Mouse (Mus musculus) myocyte (in vitro differentiated cells): ENCODE results near the gene Ppp1r3g. TPM values are rescaled to one million over a fixed set of nuclear protein-coding genes. Genes with fewer than 3 reads are reported as not detected.
A peak's percentile ranks its signal among the peaks of the same experiment; 100 is the strongest.

ENCODE experiments used
- H3K27me3 ChIP-seq: one replicate; pipeline ENCODE4 v1.6.1; 2011; ENCODE audit not compliant: control insufficient read depth, insufficient read depth, insufficient read length
- H3K36me3 ChIP-seq: one replicate; pipeline ENCODE4 v1.6.1; 2011; ENCODE audit not compliant: control insufficient read depth, insufficient read depth
- H3K4me2 ChIP-seq: one replicate; pipeline ENCODE4 v1.6.1; 2011; ENCODE audit warnings: low read depth, control low read depth
- H3K4me3 ChIP-seq: one replicate; pipeline ENCODE4 v1.5.1; 2011; ENCODE audit warnings: mild to moderate bottlenecking, control low read depth, moderate library complexity
- H3K79me2 ChIP-seq: one replicate; pipeline ENCODE4 v1.6.1; 2011; ENCODE audit not compliant: control insufficient read depth, insufficient read depth
- H3ac ChIP-seq: one replicate; pipeline ENCODE4 v1.6.1; 2011; ENCODE audit not compliant: control insufficient read depth, insufficient read length
- CEBPB ChIP-seq: IDR thresholded peaks from 2 replicates; pipeline ENCODE4 v1.6.1; 2011; ENCODE audit warnings: mild to moderate bottlenecking, moderate library complexity; ENCODE audit not compliant: poor library complexity, insufficient read depth, severe bottlenecking
- E2F4 ChIP-seq: IDR thresholded peaks from one replicate; pipeline ENCODE4 v1.6.1; 2011; ENCODE audit warnings: mild to moderate bottlenecking, control low read depth, moderate library complexity; ENCODE audit not compliant: insufficient read depth
- MAX ChIP-seq: IDR thresholded peaks from one replicate; pipeline ENCODE4 v1.6.1; 2011; ENCODE audit warnings: low read depth, mild to moderate bottlenecking, control low read depth
- MYOD1 ChIP-seq, 3 experiments: IDR thresholded peaks; one replicate each; pipeline ENCODE4 v1.6.1; 2011; ENCODE audit warnings: control low read depth in 2 of 3, low read depth in 2 of 3, mild to moderate bottlenecking in 2 of 3, moderate library complexity in 1 of 3; ENCODE audit not compliant: insufficient read length in 2 of 3, control insufficient read depth in 1 of 3
- MYOG ChIP-seq, 3 experiments: IDR thresholded peaks; one replicate each; pipeline ENCODE4 v1.6.1; 2011; ENCODE audit warnings: control low read depth in 2 of 3, low read depth in 2 of 3, mild to moderate bottlenecking in 2 of 3; ENCODE audit not compliant: insufficient read length in 2 of 3, control insufficient read depth in 1 of 3, insufficient read depth in 1 of 3
- POLR2A ChIP-seq: IDR thresholded peaks from one replicate; pipeline ENCODE4 v1.6.1; 2011; ENCODE audit warnings: low read depth, mild to moderate bottlenecking, control low read depth, moderate library complexity; ENCODE audit not compliant: insufficient read length
- POLR2AphosphoS2 ChIP-seq: IDR thresholded peaks from one replicate; pipeline ENCODE4 v1.6.1; 2011; ENCODE audit warnings: low read depth, control low read depth; ENCODE audit not compliant: insufficient read length
- REST ChIP-seq: IDR thresholded peaks from one replicate; pipeline ENCODE4 v1.6.1; 2011; ENCODE audit warnings: mild to moderate bottlenecking, control low read depth, moderate library complexity; ENCODE audit not compliant: insufficient read depth, insufficient read length
- SRF ChIP-seq: IDR thresholded peaks from one replicate; pipeline ENCODE4 v1.6.1; 2011; ENCODE audit warnings: low read depth; ENCODE audit not compliant: control insufficient read depth, insufficient read length
- TCF12 ChIP-seq: IDR thresholded peaks from one replicate; pipeline ENCODE4 v1.6.1; 2011; ENCODE audit warnings: mild to moderate bottlenecking, control low read depth; ENCODE audit not compliant: poor library complexity, insufficient read depth, severe bottlenecking
- TCF3 ChIP-seq: IDR thresholded peaks from one replicate; pipeline ENCODE4 v1.6.1; 2011; ENCODE audit warnings: low read depth, control low read depth; ENCODE audit not compliant: insufficient read length
- USF1 ChIP-seq: IDR thresholded peaks from one replicate; pipeline ENCODE4 v1.6.1; 2011; ENCODE audit warnings: low read depth, mild to moderate bottlenecking, control low read depth, moderate library complexity
- polyA plus RNA-seq: library from polyadenylated mRNA; unstranded; fragments of >200 nt; fragmentation: generic; extraction: Trizol; gene quantifications from one replicate; pipeline ENCODE4 v1.2.1, GENCODE M21; 2012; ENCODE audit warnings: missing spikeins

The Ppp1r3g gene
- polyA plus RNA-seq, 1 experiment, result not detected

DNA sequence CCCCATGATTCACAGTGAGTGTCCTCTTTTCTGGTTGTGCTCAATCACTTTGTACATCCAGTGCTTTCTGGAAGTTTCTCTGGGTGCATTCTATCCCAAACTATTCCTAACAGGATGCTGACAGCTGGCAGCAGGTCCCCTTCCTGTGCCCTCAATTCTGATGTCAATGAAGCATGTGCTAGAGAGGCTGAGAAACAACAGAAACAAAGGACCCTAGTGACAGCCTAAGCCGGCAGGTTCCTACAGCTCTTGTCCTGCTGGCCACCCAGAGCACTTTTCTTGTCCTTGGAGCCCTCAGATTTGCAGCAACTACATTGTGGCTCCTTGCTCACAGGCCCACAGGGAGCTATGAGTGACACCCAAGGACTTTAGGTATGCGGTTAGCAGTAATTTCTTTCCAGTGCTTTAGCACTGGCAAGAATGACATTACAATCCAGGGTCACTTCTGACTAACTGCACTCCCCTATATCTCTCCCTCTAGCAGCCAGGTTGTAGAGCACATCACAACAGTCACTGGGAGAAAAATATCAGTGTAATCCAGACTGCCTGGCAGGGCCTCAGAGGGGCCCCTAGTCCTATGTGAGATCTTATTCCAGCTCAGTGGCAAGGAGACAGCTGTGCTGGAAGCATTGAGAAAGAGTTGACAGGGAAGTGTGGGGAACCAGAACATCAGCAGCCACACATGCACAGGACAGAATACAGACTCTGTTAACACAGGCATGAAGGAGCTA, 37.2 kb downstream of the Ppp1r3g start:
- no peaks in the 10 kb centered on the region for H3K36me3 ChIP-seq
- no peak for TF ChIP-seq REST
- H3ac ChIP-seq, result no peak overlapping the region
- no peak overlapping the region for H3K4me2 ChIP-seq
- no peaks in the 10 kb centered on the region for H3K27me3 ChIP-seq
- H3K4me3 ChIP-seq, result no peak overlapping the region
- no peaks in the 10 kb centered on the region for H3K79me2 ChIP-seq

DNA sequence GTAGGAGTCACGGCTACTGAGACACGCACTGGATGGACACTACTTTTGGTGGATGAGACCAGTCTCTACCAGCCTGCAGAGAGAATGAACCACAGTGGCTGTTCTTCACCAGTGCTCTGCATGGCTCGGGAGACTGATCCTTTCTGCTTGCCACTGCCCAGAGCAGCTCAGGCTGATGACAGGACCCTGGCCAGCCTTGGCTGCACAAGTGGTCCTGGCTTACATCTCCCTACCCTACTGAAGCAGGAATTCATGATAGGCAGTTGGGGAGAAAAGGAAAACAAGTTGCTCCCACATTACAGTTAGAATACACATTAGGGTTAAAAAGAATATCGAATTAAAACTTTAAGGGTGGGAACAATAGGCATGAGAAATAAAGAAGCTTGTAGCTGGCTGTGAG, 39.0 kb downstream of the Ppp1r3g start:
- Histone ChIP-seq H3K36me3 (no peaks in the 10 kb centered on the region), H3K4me2 (no peak overlapping the region), H3K27me3 (no peaks in the 10 kb centered on the region), H3ac (no peak overlapping the region), H3K4me3 (no peak overlapping the region), H3K79me2 (no peaks in the 10 kb centered on the region)
- no peak for TF ChIP-seq E2F4
- no peak for TF ChIP-seq POLR2AphosphoS2
- TF ChIP-seq CEBPB, result no peak
- no peak for TF ChIP-seq USF1
- no peak for TF ChIP-seq SRF
- no peak for TF ChIP-seq MYOG (IDR thresholded peaks at IDR 0.05; ENCODE audit: control insufficient read depth in 1 of 3, insufficient read depth in 1 of 3, insufficient read length in 2 of 3, low read depth in 2 of 3)
- no peak for TF ChIP-seq TCF12

DNA sequence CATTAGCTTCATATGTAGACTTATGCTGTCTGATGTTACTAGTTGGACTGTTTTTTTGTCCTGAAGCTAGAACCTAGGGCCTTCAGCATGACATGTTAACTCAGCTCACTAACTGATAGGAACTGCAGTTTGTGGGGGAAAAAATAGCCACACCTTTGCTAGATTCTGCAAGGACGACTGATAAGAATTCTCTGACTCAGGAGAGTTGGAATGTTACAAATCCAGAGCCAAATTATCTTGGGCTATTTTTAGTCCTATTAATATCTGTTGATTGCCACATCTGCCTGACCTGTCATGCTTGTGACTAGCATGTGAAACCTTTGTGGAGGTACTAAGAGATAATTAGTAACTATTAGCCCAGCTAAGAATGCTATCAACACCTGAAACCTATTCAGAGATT, 42.2 kb downstream of the Ppp1r3g start:
- H3K79me2 ChIP-seq, result no peaks in the 10 kb centered on the region
- no peak for TF ChIP-seq MYOG (IDR thresholded peaks at IDR 0.05; ENCODE audit: control insufficient read depth in 1 of 3, insufficient read depth in 1 of 3, insufficient read length in 2 of 3, low read depth in 2 of 3)
- no peak for TF ChIP-seq TCF12
- TF ChIP-seq POLR2AphosphoS2, result no peak
- TF ChIP-seq TCF3, result no peak
- no peak for TF ChIP-seq REST
- TF ChIP-seq USF1, result no peak
- no peak for TF ChIP-seq POLR2A
- TF ChIP-seq E2F4, result no peak
- no peak for TF ChIP-seq SRF
- TF ChIP-seq MYOD1 (IDR thresholded peaks at IDR 0.05; ENCODE audit: control insufficient read depth in 1 of 3, insufficient read length in 2 of 3, low read depth in 2 of 3), result no peak
- no peak for TF ChIP-seq MAX
- no peak for TF ChIP-seq CEBPB
- H3ac ChIP-seq, result no peak overlapping the region
- H3K4me2 ChIP-seq, result no peak overlapping the region
- H3K36me3 ChIP-seq, result no peaks in the 10 kb centered on the region
- H3K27me3 ChIP-seq, result no peaks in the 10 kb centered on the region
- H3K4me3 ChIP-seq, result no peak overlapping the region

DNA sequence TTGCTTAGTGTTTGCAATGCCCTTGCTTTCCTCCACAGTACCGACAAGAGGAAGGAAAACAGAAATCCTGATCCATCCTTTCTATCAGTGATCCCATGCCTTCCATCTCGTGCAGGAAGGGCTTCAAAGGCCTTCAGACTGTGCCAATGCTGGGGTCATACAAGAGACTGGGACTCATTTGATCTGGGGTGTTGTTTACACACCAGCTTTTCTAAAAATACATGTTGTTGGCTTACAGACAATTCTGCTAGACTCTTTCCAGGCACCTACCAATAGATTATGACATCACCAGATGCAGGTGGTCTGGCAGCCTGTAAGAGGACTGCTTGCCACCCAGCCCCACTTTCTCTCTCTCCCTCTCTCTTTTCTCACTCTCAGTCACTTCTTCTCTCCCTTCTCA, 51.3 kb downstream of the Ppp1r3g start:
- no peaks in the 10 kb centered on the region for H3K36me3 ChIP-seq
- no peaks in the 10 kb centered on the region for H3K79me2 ChIP-seq
- TF ChIP-seq MYOG (IDR thresholded peaks at IDR 0.05; ENCODE audit: control insufficient read depth in 1 of 3, insufficient read depth in 1 of 3, insufficient read length in 2 of 3, low read depth in 2 of 3), result no peak
- no peak for TF ChIP-seq E2F4
- TF ChIP-seq POLR2AphosphoS2, result no peak
- TF ChIP-seq TCF3, result no peak
- TF ChIP-seq TCF12, result no peak
- TF ChIP-seq MYOD1 (IDR thresholded peaks at IDR 0.05; ENCODE audit: control insufficient read depth in 1 of 3, insufficient read length in 2 of 3, low read depth in 2 of 3), result no peak
- TF ChIP-seq POLR2A, result no peak
- TF ChIP-seq SRF, result no peak
- no peak for TF ChIP-seq MAX
- no peak for TF ChIP-seq CEBPB
- no peak for TF ChIP-seq REST
- no peak for TF ChIP-seq USF1
- no peak overlapping the region for H3K4me2 ChIP-seq
- no peaks in the 10 kb centered on the region for H3K27me3 ChIP-seq
- no peak overlapping the region for H3K4me3 ChIP-seq
- no peak overlapping the region for H3ac ChIP-seq

DNA sequence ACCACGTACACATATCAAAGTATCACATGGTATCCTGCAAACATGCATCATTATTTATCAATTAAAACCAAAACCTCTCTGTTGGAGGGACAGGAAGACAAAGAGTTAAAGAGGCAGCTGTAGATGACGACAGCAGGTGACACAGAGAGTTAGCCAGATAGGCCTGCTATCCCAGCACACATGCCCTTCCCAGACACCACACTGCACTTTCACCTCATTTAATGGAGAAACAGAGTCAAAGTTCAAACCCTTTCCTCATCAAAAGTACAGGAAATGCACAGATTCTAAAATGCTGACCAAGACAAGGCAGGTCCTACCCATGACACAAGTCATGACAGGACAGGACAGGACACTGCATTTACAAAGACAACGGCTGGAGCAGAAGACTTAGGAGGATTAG, 57.0 kb downstream of the Ppp1r3g start:
- Histone ChIP-seq H3K79me2 (no peaks in the 10 kb centered on the region), H3K4me2 (no peak overlapping the region), H3ac (no peak overlapping the region), H3K27me3 (no peaks in the 10 kb centered on the region), H3K36me3 (no peaks in the 10 kb centered on the region), H3K4me3 (no peak overlapping the region)
- TF ChIP-seq TCF3 (no peak), MYOG (IDR thresholded peaks at IDR 0.05; ENCODE audit: control insufficient read depth in 1 of 3, insufficient read depth in 1 of 3, insufficient read length in 2 of 3, low read depth in 2 of 3) (no peak), MAX (no peak), REST (no peak), MYOD1 (IDR thresholded peaks at IDR 0.05; ENCODE audit: control insufficient read depth in 1 of 3, insufficient read length in 2 of 3, low read depth in 2 of 3) (peak in 1 of 3 experiments; percentile 11), CEBPB (no peak), POLR2A (no peak)
